Mouse (Mus musculus): ENCODE results near the gene Mxra7. TPM values are rescaled to one million over a fixed set of nuclear protein-coding genes. Genes with fewer than 3 reads are reported as not detected.
"Not testable (repeated sequence)": the region's sequence is repeated elsewhere in the genome, so short reads cannot be mapped to it uniquely, and the experiment has no call there.

Mxra7 gene
- polyA plus RNA-seq, 1 experiment from 2014 or later: 1.3 TPM

- Histone ChIP-seq H3K36me3 (replicated peaks) (no peaks in the 10 kb centered on the region), H3K4me1 (replicated peaks) (peaks cover 14% of the 10 kb centered on the region), H3K27ac (replicated peaks) (no peak overlapping the region), H3K9me3 (replicated peaks) (no peaks in the 10 kb centered on the region), H3K27me3 (peaks cover 33% of the 10 kb centered on the region), H3K4me3 (replicated peaks) (peak overlapping the region; percentile 58), H3K9ac (no peak overlapping the region), H3K4me2 (peak overlapping the region; percentile 79)
- WGBS (ENCODE audit: insufficient replicate concordance): 51% methylated on average over 17 of the region's 17 CpGs
- no peak for ATAC-seq (ENCODE audit: insufficient read depth)
Measured at GRCm38 (mm10) chr11:116826550-116827504, 1.0 kb downstream of the Mxra7 start.

GRCm38 (mm10) chr11:116825230-116825629, 2.6 kb downstream of the Mxra7 start:
- WGBS (ENCODE audit: insufficient replicate concordance): 62% methylated on average over 3 of the region's 5 CpGs
- H3K27me3 ChIP-seq: peaks cover 33% of the 10 kb centered on the region
- no peak for ATAC-seq (ENCODE audit: insufficient read depth)

GRCm38 (mm10) chr11:116823885-116824284, 4.0 kb downstream of the Mxra7 start:
- not testable (repeated sequence) for H3K36me3 ChIP-seq (replicated peaks); H3K9ac ChIP-seq; H3K4me2 ChIP-seq; ATAC-seq (ENCODE audit: insufficient read depth); H3K27ac ChIP-seq (replicated peaks); H3K4me3 ChIP-seq (replicated peaks); H3K9me3 ChIP-seq (replicated peaks)
- Histone ChIP-seq H3K4me1 (replicated peaks) (peaks cover 14% of the 10 kb centered on the region), H3K27me3 (peaks cover 33% of the 10 kb centered on the region)
- WGBS (ENCODE audit: insufficient replicate concordance): 77% methylated on average over 10 of the region's 10 CpGs

More at GRCm38 (mm10) chr11:116825230-116825629, 2.6 kb downstream of the Mxra7 start:
- Histone ChIP-seq H3K9me3 (replicated peaks) (no peaks in the 10 kb centered on the region), H3K4me3 (replicated peaks) (no peak overlapping the region), H3K9ac (no peak overlapping the region), H3K4me1 (replicated peaks) (peaks cover 14% of the 10 kb centered on the region), H3K4me2 (no peak overlapping the region), H3K27ac (replicated peaks) (no peak overlapping the region), H3K36me3 (replicated peaks) (no peaks in the 10 kb centered on the region)

DNA sequence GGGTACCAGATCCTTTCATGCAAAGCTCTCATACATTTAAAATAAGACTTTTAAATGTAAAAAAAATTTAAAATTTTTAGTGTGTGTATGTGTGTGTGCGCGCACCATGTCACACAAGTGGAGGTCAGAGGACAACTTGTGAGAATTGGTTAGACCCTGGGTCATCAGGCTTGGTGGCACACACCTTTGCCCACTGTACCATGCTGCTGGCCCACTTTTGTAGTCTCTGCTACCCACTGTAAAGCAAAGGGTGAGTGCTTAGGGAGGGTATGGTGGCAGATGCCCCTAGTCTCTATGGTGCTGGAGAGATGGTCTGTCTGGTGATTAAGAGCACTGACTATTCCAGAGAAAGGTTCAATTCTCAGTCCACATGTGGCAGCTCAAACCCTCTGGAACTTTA, 4.6 kb downstream of the Mxra7 start:
- no peak overlapping the region for H3K9ac ChIP-seq
- WGBS (ENCODE audit: insufficient replicate concordance): 91% methylated on average over 2 of the region's 2 CpGs
- H3K27me3 ChIP-seq: peaks cover 26% of the 10 kb centered on the region
- no peaks in the 10 kb centered on the region for H3K9me3 ChIP-seq (replicated peaks)
- no peak for ATAC-seq (ENCODE audit: insufficient read depth)
- H3K36me3 ChIP-seq (replicated peaks): no peaks in the 10 kb centered on the region
- H3K4me3 ChIP-seq (replicated peaks): no peak overlapping the region
- H3K4me1 ChIP-seq (replicated peaks): peaks cover 11% of the 10 kb centered on the region
- H3K4me2 ChIP-seq: no peak overlapping the region
- H3K27ac ChIP-seq (replicated peaks): no peak overlapping the region

DNA sequence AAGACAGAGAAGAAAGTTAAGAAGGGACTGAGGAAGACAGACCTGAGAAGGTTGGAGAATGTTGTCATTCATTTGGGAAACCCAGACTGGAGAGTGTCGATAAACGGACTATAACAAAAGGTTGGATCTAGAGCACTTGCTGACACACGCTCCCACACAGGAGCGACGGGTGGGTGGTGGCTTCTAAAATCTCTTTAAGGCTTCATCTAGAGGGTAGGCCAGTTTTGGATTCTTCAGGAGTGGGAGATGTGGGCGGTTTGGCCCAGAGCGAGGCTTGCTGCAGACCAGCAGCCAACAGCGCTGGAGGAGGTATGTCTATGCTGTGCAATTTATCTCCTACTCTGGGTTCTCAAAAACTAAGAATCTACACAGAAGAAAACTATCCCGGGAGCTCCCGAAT, 5.2 kb downstream of the Mxra7 start:
- peaks cover 5% of the 10 kb centered on the region for H3K4me1 ChIP-seq (replicated peaks)
- H3K9ac ChIP-seq: no peak overlapping the region
- WGBS (ENCODE audit: insufficient replicate concordance): 79% methylated on average over 10 of the region's 10 CpGs
- H3K9me3 ChIP-seq (replicated peaks): no peaks in the 10 kb centered on the region
- H3K27me3 ChIP-seq: peaks cover 20% of the 10 kb centered on the region
- ATAC-seq (ENCODE audit: insufficient read depth): no peak
- no peak overlapping the region for H3K4me3 ChIP-seq (replicated peaks)
- no peak overlapping the region for H3K4me2 ChIP-seq
- no peaks in the 10 kb centered on the region for H3K36me3 ChIP-seq (replicated peaks)
- H3K27ac ChIP-seq (replicated peaks): no peak overlapping the region

GRCm38 (mm10) chr11:116822215-116822614, 5.6 kb downstream of the Mxra7 start:
- Histone ChIP-seq H3K27me3 (peaks cover 16% of the 10 kb centered on the region), H3K4me3 (replicated peaks) (no peak overlapping the region), H3K4me2 (no peak overlapping the region), H3K36me3 (replicated peaks) (no peaks in the 10 kb centered on the region), H3K9ac (no peak overlapping the region), H3K27ac (replicated peaks) (no peak overlapping the region), H3K9me3 (replicated peaks) (no peaks in the 10 kb centered on the region), H3K4me1 (replicated peaks) (0 out of 2 replicates have a peak, but pooled peaks cover under 1% of the 10 kb centered on the region)
- ATAC-seq (ENCODE audit: insufficient read depth): no peak
- WGBS (ENCODE audit: insufficient replicate concordance): 73% methylated on average over 10 of the region's 10 CpGs

DNA sequence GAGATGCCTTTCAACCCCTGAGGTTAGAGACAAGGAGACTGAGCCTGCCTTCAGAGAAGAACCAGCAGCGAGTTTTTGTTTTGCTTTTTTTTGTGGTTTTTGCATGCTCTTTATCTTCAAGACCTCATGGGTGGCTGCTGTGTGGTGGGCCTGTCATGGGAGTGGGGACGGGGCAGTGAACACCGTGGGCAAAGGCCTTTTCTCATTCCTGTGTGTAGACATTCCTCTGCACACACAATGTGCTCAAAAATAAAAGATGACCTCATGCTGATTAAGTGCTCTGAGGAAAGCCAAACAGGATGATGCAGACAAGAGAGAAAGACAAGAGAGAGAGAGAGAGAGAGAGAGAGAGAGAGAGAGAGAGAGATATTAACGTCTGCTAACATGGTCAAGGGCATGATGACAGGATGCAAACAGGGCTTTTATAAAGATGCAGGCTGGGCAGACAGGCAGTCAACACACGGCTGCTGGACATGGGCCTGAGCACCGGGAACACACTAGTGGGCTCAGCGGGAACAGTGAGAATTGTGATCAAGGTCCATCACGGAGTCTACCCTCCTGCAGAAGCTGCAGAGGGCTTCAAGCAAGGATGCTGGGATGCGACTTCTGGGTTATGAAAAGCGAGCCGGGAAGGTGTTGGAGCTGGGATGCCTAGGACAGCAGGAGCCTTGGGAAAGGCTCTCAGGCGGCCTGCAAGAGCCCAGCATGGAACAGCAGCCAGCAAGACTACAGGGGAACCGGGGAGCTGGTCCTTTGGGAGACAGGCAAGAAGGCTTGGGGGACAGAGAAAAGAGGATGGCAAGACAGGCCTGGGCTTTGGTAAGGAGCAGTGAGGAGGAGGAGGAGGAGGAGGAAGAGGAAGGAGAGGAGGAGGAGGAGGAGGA, 6.5 kb downstream of the Mxra7 start:
- Histone ChIP-seq H3K36me3 (replicated peaks) (no peaks in the 10 kb centered on the region), H3K27ac (replicated peaks) (no peak overlapping the region), H3K9me3 (replicated peaks) (no peaks in the 10 kb centered on the region), H3K27me3 (peaks cover 7% of the 10 kb centered on the region), H3K4me3 (replicated peaks) (no peak overlapping the region), H3K4me1 (replicated peaks) (no peaks in the 10 kb centered on the region), H3K4me2 (no peak overlapping the region), H3K9ac (no peak overlapping the region)
- WGBS (ENCODE audit: insufficient replicate concordance): 48% methylated on average over 13 of the region's 13 CpGs
- no peak for ATAC-seq (ENCODE audit: insufficient read depth)

DNA sequence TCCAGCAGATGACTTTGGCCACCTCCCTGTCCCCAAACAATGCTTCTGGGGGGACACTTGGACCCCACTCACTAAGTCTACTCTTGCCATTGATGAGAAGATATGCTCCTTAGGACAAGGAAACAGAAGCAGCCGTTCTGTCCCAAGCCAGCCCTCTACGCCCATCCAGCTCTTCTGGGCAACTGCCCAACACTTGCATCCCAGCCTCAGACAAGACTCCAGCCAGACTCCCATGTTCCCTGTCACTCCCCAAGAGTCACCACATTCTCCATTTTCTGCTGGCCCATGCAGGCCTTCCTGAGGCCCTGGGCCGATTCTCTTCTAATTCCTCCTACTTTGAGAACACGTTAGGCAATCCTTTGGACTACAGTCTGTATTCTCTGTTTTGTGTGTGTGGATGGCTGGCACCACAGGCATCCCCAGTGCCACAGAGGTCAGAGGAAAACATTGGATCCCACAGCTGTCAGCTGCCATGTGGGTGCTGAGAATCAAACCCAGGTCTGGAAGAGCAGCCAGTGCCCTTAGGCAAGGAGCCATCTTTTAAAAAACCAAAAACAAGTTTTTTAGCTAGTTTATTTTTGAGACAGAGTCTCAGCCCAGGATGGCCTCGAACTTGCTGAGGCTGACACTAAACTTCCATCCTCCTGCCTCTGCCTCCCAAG, 7.8 kb downstream of the Mxra7 start:
- no peaks in the 10 kb centered on the region for H3K27me3 ChIP-seq
- ATAC-seq (ENCODE audit: insufficient read depth): no peak
- no peak overlapping the region for H3K4me2 ChIP-seq
- no peak overlapping the region for H3K9ac ChIP-seq
- no peaks in the 10 kb centered on the region for H3K4me1 ChIP-seq (replicated peaks)
- H3K9me3 ChIP-seq (replicated peaks): no peaks in the 10 kb centered on the region
- no peaks in the 10 kb centered on the region for H3K36me3 ChIP-seq (replicated peaks)
- H3K27ac ChIP-seq (replicated peaks): no peak overlapping the region
- WGBS (ENCODE audit: insufficient replicate concordance): 55% methylated on average over 5 of the region's 5 CpGs
- no peak overlapping the region for H3K4me3 ChIP-seq (replicated peaks)

GRCm38 (mm10) chr11:116818722-116819121, 9.1 kb downstream of the Mxra7 start:
- Histone ChIP-seq H3K27me3 (no peaks in the 10 kb centered on the region), H3K4me2 (no peak overlapping the region), H3K4me3 (replicated peaks) (no peak overlapping the region), H3K4me1 (replicated peaks) (peaks cover 4% of the 10 kb centered on the region; the same call in 1 of the 2 replicates), H3K27ac (replicated peaks) (no peak overlapping the region), H3K9ac (no peak overlapping the region), H3K36me3 (replicated peaks) (no peaks in the 10 kb centered on the region), H3K9me3 (replicated peaks) (no peaks in the 10 kb centered on the region)
- no peak for ATAC-seq (ENCODE audit: insufficient read depth)
- 51% methylated on average over 8 of the region's 8 CpGs for WGBS (ENCODE audit: insufficient replicate concordance)

- no peak for ATAC-seq (ENCODE audit: insufficient read depth)
- Histone ChIP-seq H3K27ac (replicated peaks) (no peak overlapping the region), H3K27me3 (no peaks in the 10 kb centered on the region), H3K4me2 (no peak overlapping the region), H3K4me3 (replicated peaks) (no peak overlapping the region), H3K36me3 (replicated peaks) (no peaks in the 10 kb centered on the region), H3K4me1 (replicated peaks) (peaks cover 4% of the 10 kb centered on the region; the same call in 1 of the 2 replicates), H3K9ac (no peak overlapping the region), H3K9me3 (replicated peaks) (no peaks in the 10 kb centered on the region)
- 77% methylated on average over 5 of the region's 5 CpGs for WGBS (ENCODE audit: insufficient replicate concordance)
Measured at GRCm38 (mm10) chr11:116817567-116817966, 10.3 kb downstream of the Mxra7 start.

Measured in liver, embryonic 15.5 days (tissue).